Mouse (Mus musculus) lung, postnatal 0 days (tissue): ENCODE results near the gene Scarf1. TPM values are rescaled to one million over a fixed set of nuclear protein-coding genes. Genes with fewer than 3 reads are reported as not detected.

Experiments
- ATAC-seq: fragments of 200-750 bp; cut with Nextera tagmentation; 2 replicates; pipeline ENCODE4 v1.8.0; 2017; ENCODE audit warnings: moderate library complexity
- DNase-seq: peaks from one replicate; pipeline ENCODE4 v3.0.0-alpha.2; 2016; ENCODE audit warnings: low spot score
- H3K27ac ChIP-seq: fragments of 300-500 bp; sonication (generic); 2 replicates; pipeline ENCODE4 v1.5.1; 2014; ENCODE audit warnings: antibody characterized with exemption, mild to moderate bottlenecking, low read length, mixed read lengths
- H3K27me3 ChIP-seq: fragments of 300-500 bp; sonication (generic); replicated peaks from 2 replicates; pipeline ENCODE4 v1.6.1; 2014; ENCODE audit warnings: low read length, mixed read lengths; ENCODE audit not compliant: insufficient read depth
- H3K36me3 ChIP-seq: fragments of 300-500 bp; sonication (generic); 2 replicates; pipeline ENCODE4 v1.6.1; 2014; ENCODE audit warnings: low read length, mixed read lengths; ENCODE audit not compliant: insufficient read depth
- H3K4me1 ChIP-seq: fragments of 300-500 bp; sonication (generic); 2 replicates; pipeline ENCODE4 v1.6.1; 2014; ENCODE audit warnings: antibody characterized with exemption, low read depth, low read length, mixed read lengths; ENCODE audit not compliant: insufficient read depth
- H3K4me2 ChIP-seq: fragments of 300-500 bp; sonication (generic); replicated peaks from 2 replicates; pipeline ENCODE4 v1.6.1; 2014; ENCODE audit warnings: low read depth, mild to moderate bottlenecking, low read length, moderate library complexity, mixed read lengths
- H3K4me3 ChIP-seq: fragments of 300-500 bp; sonication (generic); 2 replicates; pipeline ENCODE4 v1.5.1; 2014; ENCODE audit warnings: low read depth, low read length
- H3K9ac ChIP-seq: fragments of 300-500 bp; sonication (generic); replicated peaks from 2 replicates; pipeline ENCODE4 v1.6.1; 2014; ENCODE audit warnings: low read depth, mild to moderate bottlenecking
- H3K9me3 ChIP-seq: fragments of 300-500 bp; sonication (generic); 2 replicates; pipeline ENCODE4 v1.6.1; 2016; ENCODE audit warnings: low read length, mixed read lengths
- CTCF ChIP-seq: IDR thresholded peaks from 2 replicates; pipeline ENCODE4 v1.5.1; 2016; ENCODE audit warnings: antibody characterized with exemption, mild to moderate bottlenecking
- EP300 ChIP-seq: IDR thresholded peaks from 2 replicates; pipeline ENCODE4 v1.6.1; 2016; ENCODE audit warnings: antibody characterized with exemption, mild to moderate bottlenecking, control low read depth
- WGBS: fragments of 180-500 bp; shearing (Covaris S2); extraction: QIAGEN DNeasy Blood & Tissue Kit; methylation state at CpG from one replicate; pipeline ENCODE4 v1.1.7; 2014; 5-methylcytosine and 5-hydroxymethylcytosine counted together
- polyA plus RNA-seq: library from polyadenylated mRNA; unstranded; fragments of >200 nt; fragmentation: Nextera tagmentation; extraction: Ambion mirVana; gene quantifications from 2 replicates; pipeline ENCODE4 v1.2.1, GENCODE M21; 2015

The Scarf1 gene
- polyA plus RNA-seq, 1 experiment from 2014 or later: 18.5 TPM

GRCm38 (mm10) chr11:75468410-75468809 lies 44.9 kb upstream of the Scarf1 start:
- WGBS: 63% methylated on average over 7 of the region's 7 CpGs
- H3K9me3 ChIP-seq: no peaks in the 10 kb centered on the region
- H3K4me3 ChIP-seq: peak overlapping the region; percentile 40
- H3K27me3 ChIP-seq: no peaks in the 10 kb centered on the region
- peak overlapping the region; percentile 68 for H3K4me2 ChIP-seq
- peaks cover 13% of the 10 kb centered on the region for H3K36me3 ChIP-seq
- no peaks in the 10 kb centered on the region for H3K4me1 ChIP-seq
- no peak for ATAC-seq
- DNase-seq: no peak
- peak overlapping the region; percentile 43 for H3K9ac ChIP-seq
- no peak overlapping the region for H3K27ac ChIP-seq
- TF ChIP-seq CTCF (no peak), EP300 (no peak)

GRCm38 (mm10) chr11:75469261-75469660 lies 44.1 kb upstream of the Scarf1 start:
- no peak overlapping the region for H3K9ac ChIP-seq
- WGBS: 95% methylated on average over 4 of the region's 4 CpGs
- H3K36me3 ChIP-seq: peaks cover 13% of the 10 kb centered on the region
- no peak overlapping the region for H3K4me3 ChIP-seq
- ATAC-seq (no peak), DNase-seq (no peak)
- H3K27ac ChIP-seq: no peak overlapping the region
- no peaks in the 10 kb centered on the region for H3K27me3 ChIP-seq
- no peaks in the 10 kb centered on the region for H3K4me1 ChIP-seq
- H3K9me3 ChIP-seq: no peaks in the 10 kb centered on the region
- no peak for TF ChIP-seq CTCF
- no peak for TF ChIP-seq EP300
- H3K4me2 ChIP-seq: no peak overlapping the region

- ATAC-seq (no peak), DNase-seq (no peak)
- Histone ChIP-seq H3K36me3 (peaks cover 2% of the 10 kb centered on the region), H3K4me1 (no peaks in the 10 kb centered on the region), H3K9ac (no peak overlapping the region), H3K4me3 (no peak overlapping the region), H3K27me3 (no peaks in the 10 kb centered on the region), H3K27ac (no peak overlapping the region), H3K9me3 (no peaks in the 10 kb centered on the region), H3K4me2 (no peak overlapping the region)
- WGBS: 71% methylated on average over 3 of the region's 3 CpGs
- TF ChIP-seq EP300: no peak
- no peak for TF ChIP-seq CTCF
Observed at GRCm38 (mm10) chr11:75470675-75471074, 42.7 kb upstream of the Scarf1 start.

DNA sequence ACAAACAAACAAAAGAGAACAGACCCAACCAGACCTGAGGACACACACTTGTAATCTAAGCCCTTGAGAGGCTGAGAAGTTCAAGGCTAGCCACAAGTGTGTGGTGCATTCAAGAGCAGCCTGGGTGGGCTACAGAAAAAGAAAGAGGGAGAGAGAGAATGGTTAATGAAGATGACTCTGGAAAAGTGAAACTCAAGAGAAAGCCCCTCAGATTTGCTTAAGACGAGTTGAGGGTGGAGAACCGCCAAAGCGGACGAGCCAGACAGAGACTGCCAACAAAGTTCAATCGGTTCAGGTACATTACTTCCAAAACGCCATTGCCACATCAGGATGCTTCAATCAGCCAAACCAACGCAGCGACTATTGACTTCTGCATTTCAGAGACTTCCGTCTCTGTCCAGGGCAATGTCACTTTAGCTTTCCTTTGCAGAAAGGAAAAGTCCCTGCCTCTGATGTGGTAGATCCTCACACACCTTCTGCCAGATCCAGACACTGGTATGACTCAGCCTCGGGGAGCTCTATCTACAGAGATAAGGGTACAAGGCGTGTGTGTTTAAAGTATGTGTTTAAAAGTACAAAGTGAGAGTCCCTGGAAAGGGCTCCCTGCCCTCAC lies 40.8 kb upstream of the Scarf1 start:
- ATAC-seq (no peak), DNase-seq (no peak)
- no peaks in the 10 kb centered on the region for H3K36me3 ChIP-seq
- no peaks in the 10 kb centered on the region for H3K9me3 ChIP-seq
- H3K4me1 ChIP-seq: no peaks in the 10 kb centered on the region
- H3K27me3 ChIP-seq: no peaks in the 10 kb centered on the region
- no peak overlapping the region for H3K9ac ChIP-seq
- H3K4me2 ChIP-seq: no peak overlapping the region
- no peak overlapping the region for H3K27ac ChIP-seq
- H3K4me3 ChIP-seq: no peak overlapping the region
- 59% methylated on average over 11 of the region's 11 CpGs for WGBS
- TF ChIP-seq CTCF (no peak), EP300 (no peak)

DNA sequence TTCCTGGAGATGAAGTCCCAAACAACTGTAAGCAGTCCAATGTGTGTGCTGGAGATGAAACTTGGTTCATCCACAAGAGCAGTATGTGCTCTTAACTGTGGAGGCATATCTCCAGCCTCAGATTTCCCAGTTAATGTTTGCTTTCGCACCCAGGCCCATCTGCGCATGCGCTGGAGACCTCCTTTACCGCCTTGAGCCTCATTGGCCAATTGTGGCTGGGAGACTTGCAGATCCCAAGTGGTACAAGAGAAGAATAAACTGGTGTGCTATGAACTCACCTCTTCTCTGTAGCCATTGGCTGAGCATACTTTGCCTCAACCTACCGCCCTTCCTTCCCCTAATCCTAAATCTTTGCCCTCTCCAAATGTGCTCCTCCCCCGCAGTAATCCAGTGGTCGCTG lies 40.0 kb upstream of the Scarf1 start:
- TF ChIP-seq CTCF: no peak
- TF ChIP-seq EP300: no peak
- DNase-seq (no peak), ATAC-seq (no peak)
- H3K27me3 ChIP-seq: no peaks in the 10 kb centered on the region
- no peak overlapping the region for H3K27ac ChIP-seq
- H3K4me3 ChIP-seq: no peak overlapping the region
- 64% methylated on average over 7 of the region's 7 CpGs for WGBS
- H3K4me2 ChIP-seq: no peak overlapping the region
- H3K4me1 ChIP-seq: no peaks in the 10 kb centered on the region
- H3K9ac ChIP-seq: no peak overlapping the region
- no peaks in the 10 kb centered on the region for H3K36me3 ChIP-seq
- no peaks in the 10 kb centered on the region for H3K9me3 ChIP-seq

GRCm38 (mm10) chr11:75486192-75486591 lies 27.1 kb upstream of the Scarf1 start:
- no peak overlapping the region for H3K4me3 ChIP-seq
- no peak overlapping the region for H3K27ac ChIP-seq
- 30% methylated on average over 3 of the region's 3 CpGs for WGBS
- peaks cover 14% of the 10 kb centered on the region for H3K36me3 ChIP-seq
- ATAC-seq: peak; percentile 6; the same call in 1 of the 2 replicates
- 0 out of 2 replicates have a peak overlapping the region, but pooled peaks have one; percentile 25 for H3K4me2 ChIP-seq
- no peak overlapping the region for H3K9ac ChIP-seq
- peaks cover 7% of the 10 kb centered on the region for H3K4me1 ChIP-seq
- no peak for DNase-seq
- H3K27me3 ChIP-seq: no peaks in the 10 kb centered on the region
- TF ChIP-seq EP300 (no peak), CTCF (no peak)
- H3K9me3 ChIP-seq: no peaks in the 10 kb centered on the region
